Mouse (Mus musculus) neural tube, embryonic 10.5 days (tissue): ENCODE measurements at regions not wholly inside any gene's neighbourhood (a gene's known extent, or its start where the extent isn't known, plus 50 kb on each side); places are given as distances from the start of the nearest gene placed in this dataset.

Experiments
- DNase-seq: peaks from one replicate; pipeline ENCODE4 v3.0.0-alpha.2; 2017; ENCODE audit warnings: low spot score; ENCODE audit errors: extremely low spot score

DNA sequence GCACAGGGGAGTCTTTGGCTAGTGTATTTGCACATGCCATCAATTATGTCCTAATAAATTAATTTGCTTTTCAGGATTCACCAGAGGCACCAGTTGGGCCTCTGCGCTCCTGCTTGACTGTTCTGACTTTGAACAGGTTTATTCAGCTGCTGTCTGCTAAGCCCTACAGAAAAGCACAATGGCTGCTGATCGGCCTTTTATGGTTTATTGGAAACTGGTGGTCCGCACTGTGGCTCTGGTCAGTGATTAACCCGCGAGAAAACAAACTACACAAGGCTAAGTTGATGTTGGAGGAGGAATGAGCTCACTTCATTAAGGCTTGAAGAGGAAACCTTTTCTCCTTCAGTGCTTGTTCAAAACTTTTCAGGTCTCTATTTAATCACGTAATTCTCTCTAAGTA lies 208.4 kb upstream of the Gpr101 start:
- DNase-seq = no peak

DNA sequence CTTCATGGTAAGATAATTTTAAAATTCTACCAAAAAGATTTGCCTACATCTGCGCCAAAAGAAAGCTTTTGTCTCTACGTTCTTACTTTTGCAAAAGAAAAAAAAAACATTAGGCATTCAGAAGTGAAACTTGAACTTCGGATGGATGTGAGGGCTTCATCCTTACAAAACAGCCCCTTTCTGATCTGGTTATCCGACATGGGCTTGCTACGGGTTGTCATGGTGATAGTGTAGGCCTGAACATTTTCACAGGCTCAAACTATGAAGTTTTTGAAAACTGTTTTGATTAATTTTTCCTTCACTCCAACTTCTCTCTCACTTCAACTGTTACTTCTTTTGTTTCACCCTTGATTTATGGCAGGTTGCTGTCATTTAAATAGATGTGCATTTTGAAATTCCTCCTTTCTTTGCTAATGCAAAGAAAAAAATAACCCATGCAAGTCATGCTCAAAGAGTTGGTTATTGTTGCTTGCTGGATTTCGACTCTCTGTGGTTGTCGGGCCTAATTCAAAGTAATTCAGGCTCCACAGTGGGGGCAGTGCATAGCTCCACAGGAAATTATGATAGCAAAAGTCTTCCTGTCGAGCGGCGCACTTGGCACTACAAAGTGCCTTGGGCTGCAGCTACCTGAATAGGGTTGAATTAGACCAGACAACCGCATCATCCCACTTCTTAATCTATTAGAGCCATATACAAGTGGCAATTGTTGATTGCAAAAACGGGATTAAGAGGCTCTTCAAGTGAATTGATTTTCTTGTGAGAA lies 205.7 kb upstream of the Gpr101 start:
- no peak for DNase-seq

DNA sequence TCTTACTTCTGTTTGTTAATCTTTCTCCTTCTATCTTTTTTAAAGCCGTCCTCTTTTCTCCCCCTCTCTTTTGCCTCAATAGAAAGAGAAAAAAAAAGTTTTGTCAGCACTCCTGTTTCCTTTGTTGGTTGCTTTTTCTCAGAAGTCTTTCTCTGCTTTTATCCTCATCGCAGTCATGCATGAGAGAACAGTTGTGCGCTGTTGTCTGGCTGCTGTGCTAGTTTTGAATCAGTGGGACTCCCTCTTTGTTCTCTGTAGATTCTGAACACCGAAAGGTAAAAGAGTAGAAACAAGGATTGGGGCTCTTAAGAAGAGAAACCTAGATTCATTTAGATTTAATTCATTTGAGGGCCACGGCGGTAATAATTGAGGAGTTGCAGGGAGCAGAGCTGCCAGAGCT lies 204.9 kb upstream of the Gpr101 start:
- no peak for DNase-seq

DNA sequence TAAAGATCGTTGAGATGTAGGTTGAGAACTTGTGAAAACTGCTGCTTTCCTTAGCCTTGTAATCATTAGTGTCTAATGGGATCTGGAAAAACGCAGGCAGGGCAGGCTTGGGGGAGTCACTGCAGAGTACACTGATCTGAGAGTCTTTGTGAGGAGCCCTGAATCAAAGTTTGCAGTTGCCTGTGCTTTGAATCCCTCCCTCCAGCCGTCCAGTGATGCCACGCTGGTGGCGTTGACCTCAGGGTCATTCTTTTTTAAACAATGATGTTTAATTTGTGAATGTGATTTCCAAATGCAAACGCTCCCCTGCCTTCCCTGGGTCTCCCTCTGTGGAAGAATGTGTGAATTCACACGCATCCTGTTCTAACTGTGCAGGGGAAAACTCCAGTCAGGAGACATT lies 204.4 kb upstream of the Gpr101 start:
- DNase-seq = no peak

DNA sequence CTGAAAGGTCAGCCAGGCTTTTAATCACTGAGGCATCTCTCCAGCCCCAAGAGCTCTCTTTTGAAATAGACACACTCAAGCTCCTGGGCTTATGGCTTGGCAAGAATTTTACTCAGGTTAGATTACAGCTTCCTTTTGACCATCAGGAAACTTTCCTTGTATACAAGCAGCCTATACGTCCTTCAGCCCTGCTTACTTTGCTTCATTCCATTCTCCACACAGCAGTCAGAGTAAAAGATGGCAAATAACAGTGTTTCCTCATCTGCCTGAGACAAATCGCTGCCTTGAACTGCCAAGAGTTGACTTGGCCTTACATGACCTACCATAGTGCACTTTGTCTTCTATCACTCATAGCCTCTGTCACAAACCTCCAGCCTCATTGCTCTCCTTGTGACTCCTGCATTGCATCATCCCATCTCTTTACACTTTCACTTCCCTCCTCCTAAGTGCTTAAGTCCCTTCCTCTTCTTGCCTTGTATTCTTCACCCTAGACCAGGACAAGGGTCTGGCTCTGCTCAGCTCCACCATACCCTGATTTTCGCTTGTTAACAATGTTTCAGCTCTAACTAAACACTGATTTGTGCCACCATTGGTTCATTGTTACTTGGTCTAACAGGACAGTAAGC lies 203.2 kb upstream of the Gpr101 start:
- no peak for DNase-seq

DNA sequence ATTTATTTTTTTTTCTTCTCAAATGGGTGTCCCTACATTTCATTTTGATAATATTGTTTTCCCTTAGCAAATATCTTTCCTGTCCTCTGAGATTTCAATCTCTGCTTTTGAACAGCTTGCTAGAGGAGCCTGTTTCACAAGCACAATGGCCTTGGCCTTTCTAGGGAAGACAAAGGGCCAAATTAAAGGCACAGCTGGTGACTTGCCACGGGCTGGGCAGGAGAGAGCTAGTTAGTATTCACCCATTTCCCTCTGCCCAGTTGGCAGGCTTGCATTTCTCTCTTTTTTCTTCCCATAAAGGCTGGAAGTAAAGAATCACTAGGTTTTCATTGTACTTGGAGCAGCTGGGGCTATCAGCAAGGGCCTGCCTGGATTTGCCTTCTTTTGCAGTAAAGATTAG lies 188.9 kb upstream of the Gpr101 start:
- DNase-seq = no peak

DNA sequence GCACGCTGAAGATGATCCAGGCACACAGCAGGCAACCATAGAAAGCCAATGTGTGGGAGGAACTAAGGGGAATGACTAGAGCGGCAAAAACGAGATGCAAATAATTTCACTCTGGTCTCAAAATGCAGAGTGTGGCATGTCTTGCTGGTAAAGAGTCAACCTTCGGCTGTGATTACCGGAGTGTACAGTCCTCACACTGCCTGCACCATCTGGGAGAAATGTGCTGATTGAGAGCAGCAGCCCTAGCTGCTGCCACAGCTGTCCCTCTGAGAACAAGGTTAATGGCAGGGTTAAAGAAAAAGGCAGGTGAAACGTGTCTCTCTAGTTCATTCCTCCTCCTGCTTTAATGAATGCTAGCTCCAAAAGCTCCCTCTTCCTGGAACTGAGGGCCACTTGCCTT lies 173.2 kb upstream of the Gpr101 start:
- DNase-seq = no peak

DNA sequence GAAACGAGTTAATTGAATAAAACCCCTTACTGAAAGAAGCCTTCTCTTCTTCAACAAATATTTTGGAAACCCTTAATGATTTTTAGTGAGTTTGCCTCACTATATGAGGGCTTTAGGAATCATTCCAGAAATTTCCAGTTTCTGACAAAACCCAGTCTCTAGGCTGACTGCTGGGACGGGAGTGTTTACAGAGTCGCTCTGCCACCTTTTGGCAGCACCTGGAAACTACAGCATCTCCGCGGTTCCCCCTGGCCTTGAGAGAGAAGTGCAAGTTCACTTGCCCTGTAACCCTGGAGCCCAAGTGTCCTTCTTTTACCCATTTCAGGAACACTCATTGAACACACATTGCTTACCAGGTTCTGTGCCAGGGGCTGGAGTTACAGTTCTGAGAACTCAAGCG lies 171.4 kb upstream of the Gpr101 start:
- DNase-seq = peak; percentile 22

DNA sequence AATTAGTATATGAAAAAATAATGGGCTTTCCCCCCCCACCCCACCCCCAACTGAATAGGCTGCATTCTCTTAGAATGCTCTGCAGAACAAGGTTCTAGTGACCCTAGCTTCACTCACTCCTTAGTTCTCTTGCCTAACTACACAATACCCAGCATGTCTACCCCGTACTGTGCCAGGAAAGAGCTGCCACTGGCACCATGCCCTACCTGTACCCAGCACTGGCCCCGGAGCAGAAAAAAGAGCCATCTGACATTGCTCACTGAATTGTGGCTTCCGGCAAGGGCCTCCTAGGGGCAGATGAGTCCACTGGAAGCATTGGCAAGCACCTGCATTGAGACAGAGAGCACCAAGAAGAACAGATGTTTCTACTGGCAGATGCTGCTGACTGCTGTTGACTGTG lies 156.0 kb upstream of the Gpr101 start:
- DNase-seq = no peak

DNA sequence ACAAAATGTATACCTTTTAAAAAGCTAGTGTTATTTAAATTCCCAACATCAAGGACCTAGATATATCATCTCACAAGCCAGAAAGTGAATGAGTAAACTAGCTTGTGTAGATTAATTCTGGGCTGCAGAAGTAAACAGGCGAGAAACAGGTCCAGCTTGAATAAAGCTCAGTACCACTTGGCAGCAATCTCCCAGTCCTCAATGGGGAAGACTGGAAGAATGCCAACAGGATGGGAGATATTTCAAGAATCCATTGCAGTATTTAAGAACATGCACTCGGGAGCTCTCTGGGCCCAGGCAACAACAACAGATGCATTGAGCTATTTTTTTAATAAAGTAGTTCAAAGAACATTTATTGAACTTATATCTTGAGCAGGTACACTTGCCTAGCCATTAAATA lies 152.5 kb upstream of the Gpr101 start:
- DNase-seq = no peak

DNA sequence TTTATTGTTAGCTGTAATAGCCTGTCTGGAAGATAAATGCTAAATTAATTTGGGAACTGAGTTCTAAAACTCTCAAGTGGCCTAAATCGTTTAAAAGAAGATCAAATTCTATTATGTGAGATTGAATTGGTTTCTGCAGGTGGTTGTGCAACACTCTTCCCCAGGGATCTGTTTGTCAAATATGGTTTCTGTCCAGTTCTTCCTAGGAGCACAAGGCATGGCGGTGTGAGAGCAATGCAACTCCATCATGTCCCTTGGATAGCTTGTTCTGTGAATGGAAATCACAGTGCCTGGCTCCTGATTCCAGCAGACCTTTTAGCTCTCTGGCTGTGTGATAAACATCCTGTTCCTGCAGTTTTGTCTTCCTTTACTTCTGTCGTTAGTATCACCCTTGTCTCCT lies 151.9 kb upstream of the Gpr101 start:
- no peak for DNase-seq
